ENCODE assay signal across 9 mouse cellular contexts in the genomic region with DNA sequence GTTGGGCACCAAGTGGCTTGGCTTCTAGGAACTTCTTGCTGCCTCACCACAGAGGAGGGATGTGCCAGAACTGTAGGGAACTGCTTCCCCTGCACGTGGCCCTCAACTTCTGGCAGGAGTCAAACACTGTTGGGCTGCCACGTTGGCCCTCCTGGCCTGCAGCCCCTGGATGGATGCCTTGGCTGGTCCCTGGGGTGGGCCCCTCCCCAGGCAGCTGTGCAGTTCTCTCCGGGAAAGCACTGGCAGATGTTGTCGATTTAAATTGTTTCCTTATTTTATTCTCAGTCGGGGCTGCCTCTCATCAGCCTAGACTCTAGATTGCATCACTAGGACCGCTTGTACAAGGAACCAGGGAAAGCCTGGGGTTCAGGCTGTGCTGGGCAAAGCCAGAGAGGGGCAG. TPM values are rescaled to one million over a fixed set of nuclear protein-coding genes. Genes with fewer than 3 reads are reported as not detected.
A peak's percentile ranks its signal among the peaks of the same experiment; 100 is the strongest.
DNase-seq lines count a peak whose midpoint lies in the region; ATAC-seq and TF ChIP-seq lines count a peak whose summit lies in the region.
"Had no signal": no experiment of that assay in that cellular context is flagged by ENCODE, and none has a peak within 500 bp of the region (broad histone marks: within the 10 kb centered on the region; RNA-seq: fewer than 3 reads in every experiment).

No protein-coding gene starts in this region.

- no peaks in the 10 kb centered on the region for H3K27me3 ChIP-seq in hindbrain, postnatal 0 days (ENCODE audit: insufficient read depth, low read length)
- H3K27me3 ChIP-seq in hindbrain, embryonic 14.5 days (ENCODE audit: control insufficient read depth, insufficient read depth, low read length): no peaks in the 10 kb centered on the region
- no peaks in the 10 kb centered on the region for H3K27me3 ChIP-seq in forebrain, embryonic 16.5 days (replicated peaks; ENCODE audit: control insufficient read depth, insufficient read depth, low read length)
- no peaks in the 10 kb centered on the region for H3K27me3 ChIP-seq in hindbrain, embryonic 11.5 days (ENCODE audit: control insufficient read depth, insufficient read depth, low read length)
- H3K27me3 ChIP-seq: neural tube, embryonic 13.5 days had no signal

- no peak overlapping the region for H3K4me2 ChIP-seq in hindbrain, postnatal 0 days (ENCODE audit: low read depth, low read length)
- no peak overlapping the region for H3K4me2 ChIP-seq in hindbrain, embryonic 14.5 days (replicated peaks)
- H3K4me2 ChIP-seq in forebrain, embryonic 16.5 days (ENCODE audit: low read length): no peak overlapping the region
- no peak overlapping the region for H3K4me2 ChIP-seq in hindbrain, embryonic 11.5 days (replicated peaks; ENCODE audit: low read depth, low read length)
- H3K4me2 ChIP-seq: neural tube, embryonic 13.5 days had no signal

- peak; percentile 17 for DNase-seq in hindbrain, postnatal 0 days (ENCODE audit: low spot score)
- no peak for DNase-seq in hindbrain, embryonic 14.5 days (ENCODE audit: low spot score)
- peak; percentile 82 to 86 for DNase-seq in heart, adult 9 months (ENCODE audit: low spot score in 2 of 2)
- peak; percentile 68 for DNase-seq in lung, postnatal 10 days
- no peak for DNase-seq in hindbrain, embryonic 11.5 days (ENCODE audit: low spot score)
- no peak for DNase-seq in Muller cell, postnatal 12 days (ENCODE audit: inconsistent ontology term)

- 0 out of 2 replicates have a peak overlapping the region, but pooled peaks have one; percentile 8 for H3K27ac ChIP-seq in hindbrain, postnatal 0 days
- no peak overlapping the region for H3K27ac ChIP-seq in hindbrain, embryonic 14.5 days
- 0 out of 2 replicates have a peak overlapping the region, but pooled peaks have one; percentile 6 for H3K27ac ChIP-seq in bone marrow macrophage, adult 2 months (ENCODE audit: insufficient read depth, low read depth, low read length)
- no peak overlapping the region for H3K27ac ChIP-seq in forebrain, embryonic 16.5 days (ENCODE audit: low read length)
- no peak overlapping the region for H3K27ac ChIP-seq in hindbrain, embryonic 11.5 days (ENCODE audit: low read depth, low read length)
- H3K27ac ChIP-seq: neural tube, embryonic 13.5 days had no signal

- no peak overlapping the region for H3K9ac ChIP-seq in hindbrain, postnatal 0 days (replicated peaks; ENCODE audit: low read length)
- H3K9ac ChIP-seq in hindbrain, embryonic 14.5 days: no peak overlapping the region
- no peak overlapping the region for H3K9ac ChIP-seq in forebrain, embryonic 16.5 days (replicated peaks; ENCODE audit: low read depth, low read length)
- no peak overlapping the region for H3K9ac ChIP-seq in hindbrain, embryonic 11.5 days (ENCODE audit: low read depth, low read length)
- H3K9ac ChIP-seq: neural tube, embryonic 13.5 days had no signal

- TF ChIP-seq POLR2A in bone marrow macrophage, adult 2 months (IDR thresholded peaks at IDR 0.05; ENCODE audit: borderline replicate concordance, low read depth, low read length): no peak

- 0 out of 2 replicates have a peak, but pooled peaks have one; percentile 38 for ATAC-seq in hindbrain, postnatal 0 days
- no peak for ATAC-seq in hindbrain, embryonic 14.5 days (ENCODE audit: low FRiP score)
- no peak for ATAC-seq in forebrain, embryonic 16.5 days
- no peak for ATAC-seq in hindbrain, embryonic 11.5 days (ENCODE audit: low FRiP score)

- no peaks in the 10 kb centered on the region for H3K9me3 ChIP-seq in hindbrain, postnatal 0 days (ENCODE audit: low read length)
- H3K9me3 ChIP-seq in hindbrain, embryonic 14.5 days (ENCODE audit: control insufficient read depth, low read length): no peaks in the 10 kb centered on the region
- no peaks in the 10 kb centered on the region for H3K9me3 ChIP-seq in forebrain, embryonic 16.5 days (ENCODE audit: control insufficient read depth, low read length)
- H3K9me3 ChIP-seq in hindbrain, embryonic 11.5 days (ENCODE audit: control insufficient read depth, low read length): no peaks in the 10 kb centered on the region
- H3K9me3 ChIP-seq: neural tube, embryonic 13.5 days had no signal

- no peak for TF ChIP-seq CTCF in hindbrain, postnatal 0 days (IDR thresholded peaks at IDR 0.05; ENCODE audit: low read depth)
- TF ChIP-seq CTCF in bone marrow macrophage, adult 2 months (IDR thresholded peaks at IDR 0.05; ENCODE audit: low read depth, low read length): no peak

- no peaks in the 10 kb centered on the region for H3K36me3 ChIP-seq in hindbrain, postnatal 0 days (ENCODE audit: insufficient read depth, low read length)
- H3K36me3 ChIP-seq in hindbrain, embryonic 14.5 days (replicated peaks; ENCODE audit: control insufficient read depth, insufficient read depth): no peaks in the 10 kb centered on the region
- H3K36me3 ChIP-seq in forebrain, embryonic 16.5 days (ENCODE audit: control insufficient read depth, insufficient read depth): no peaks in the 10 kb centered on the region
- H3K36me3 ChIP-seq in hindbrain, embryonic 11.5 days (ENCODE audit: control insufficient read depth, insufficient read depth, low read length): no peaks in the 10 kb centered on the region
- H3K36me3 ChIP-seq: neural tube, embryonic 13.5 days had no signal

- peaks cover 8% of the 10 kb centered on the region; the same call in 1 of the 2 replicates for H3K4me1 ChIP-seq in hindbrain, postnatal 0 days (ENCODE audit: insufficient read depth, low read length)
- H3K4me1 ChIP-seq in hindbrain, embryonic 14.5 days (replicated peaks; ENCODE audit: control insufficient read depth, insufficient read depth, low read length): no peaks in the 10 kb centered on the region; the same call in 1 of the 2 replicates
- peaks cover 46% of the 10 kb centered on the region for H3K4me1 ChIP-seq in bone marrow macrophage, adult 2 months (ENCODE audit: control insufficient read depth, insufficient read depth, low read length)
- H3K4me1 ChIP-seq in forebrain, embryonic 16.5 days (replicated peaks; ENCODE audit: control insufficient read depth, insufficient read depth, low read length): no peaks in the 10 kb centered on the region
- no peaks in the 10 kb centered on the region for H3K4me1 ChIP-seq in hindbrain, embryonic 11.5 days (replicated peaks; ENCODE audit: control insufficient read depth, insufficient read depth, low read length)

- WGBS in hindbrain, postnatal 0 days: 55% methylated on average over 6 of the region's 6 CpGs
- WGBS in hindbrain, embryonic 14.5 days: 74% methylated on average over 6 of the region's 6 CpGs
- WGBS in forebrain, embryonic 16.5 days: 72% methylated on average over 6 of the region's 6 CpGs
- whole genome bisulfite sequencing in hindbrain, embryonic 11.5 days: 76% methylated on average over 6 of the region's 6 CpGs

- H3K4me3 ChIP-seq in hindbrain, postnatal 0 days (ENCODE audit: low read length): no peak overlapping the region
- no peak overlapping the region for H3K4me3 ChIP-seq in hindbrain, embryonic 14.5 days (replicated peaks; ENCODE audit: low read length)
- no peak overlapping the region for H3K4me3 ChIP-seq in bone marrow macrophage, adult 2 months (ENCODE audit: insufficient read depth, low read length)
- H3K4me3 ChIP-seq in forebrain, embryonic 16.5 days (replicated peaks; ENCODE audit: low read length): no peak overlapping the region
- no peak overlapping the region for H3K4me3 ChIP-seq in hindbrain, embryonic 11.5 days (ENCODE audit: low read depth, low read length)
- H3K4me3 ChIP-seq: neural tube, embryonic 13.5 days had no signal

RNA-seq across cellular contexts. Expression of a gene that starts 14.6 kb away (rescaled TPM):
- total RNA-seq in hindbrain, postnatal 0 days (2014; rRNA removed): 23.6 and 25.4 TPM in 2 replicates
- 7.9 and 8.2 TPM in 2 replicates for polyA plus RNA-seq in hindbrain, postnatal 0 days (2015; fragmentation: Nextera tagmentation; extraction: Ambion mirVana)
- polyA plus RNA-seq in hindbrain, embryonic 14.5 days (2014; fragmentation: Nextera tagmentation; extraction: Ambion mirVana): 7.8 and 8.3 TPM in 2 replicates
- 4.7 and 5.3 TPM in 2 replicates for polyA plus RNA-seq in bone marrow macrophage, adult 2 months (2012; ENCODE audit: insufficient read depth, insufficient read length, missing spikeins)
- 4.7 and 5.6 TPM in 2 replicates for polyA plus RNA-seq in forebrain, embryonic 16.5 days (2015; fragmentation: Nextera tagmentation; extraction: Ambion mirVana)
- 9.0 and 9.2 TPM in 2 replicates for polyA plus RNA-seq in hindbrain, embryonic 11.5 days (2014; fragmentation: Nextera tagmentation; extraction: Ambion mirVana)

RNA-seq across cellular contexts. Expression of a gene that starts 20.9 kb away (rescaled TPM):
- total RNA-seq in hindbrain, postnatal 0 days (2014; rRNA removed): 64.1 and 70.8 TPM in 2 replicates
- polyA plus RNA-seq in hindbrain, postnatal 0 days (2015; fragmentation: Nextera tagmentation; extraction: Ambion mirVana): 139 and 146 TPM in 2 replicates
- 132 and 141 TPM in 2 replicates for polyA plus RNA-seq in hindbrain, embryonic 14.5 days (2014; fragmentation: Nextera tagmentation; extraction: Ambion mirVana)
- 55.6 and 68.0 TPM in 2 replicates for polyA plus RNA-seq in bone marrow macrophage, adult 2 months (2012; ENCODE audit: insufficient read depth, insufficient read length, missing spikeins)
- 136 and 141 TPM in 2 replicates for polyA plus RNA-seq in forebrain, embryonic 16.5 days (2015; fragmentation: Nextera tagmentation; extraction: Ambion mirVana)
- 115 and 125 TPM in 2 replicates for polyA plus RNA-seq in hindbrain, embryonic 11.5 days (2014; fragmentation: Nextera tagmentation; extraction: Ambion mirVana)

RNA-seq across cellular contexts. Expression of a gene that starts 24.8 kb away (rescaled TPM):
- 15.1 and 35.0 TPM in 2 replicates for total RNA-seq in hindbrain, postnatal 0 days (2014; rRNA removed)
- polyA plus RNA-seq in hindbrain, postnatal 0 days (2015; fragmentation: Nextera tagmentation; extraction: Ambion mirVana): 16.7 and 19.1 TPM in 2 replicates
- 11.6 and 12.6 TPM in 2 replicates for polyA plus RNA-seq in hindbrain, embryonic 14.5 days (2014; fragmentation: Nextera tagmentation; extraction: Ambion mirVana)
- not detected in 2 replicates for polyA plus RNA-seq in bone marrow macrophage, adult 2 months (2012; ENCODE audit: insufficient read depth, insufficient read length, missing spikeins)
- polyA plus RNA-seq in forebrain, embryonic 16.5 days (2015; fragmentation: Nextera tagmentation; extraction: Ambion mirVana): 3.9 and 6.8 TPM in 2 replicates
- polyA plus RNA-seq in hindbrain, embryonic 11.5 days (2014; fragmentation: Nextera tagmentation; extraction: Ambion mirVana): 2.1 and 2.6 TPM in 2 replicates

RNA-seq across cellular contexts. Expression of a gene that starts 25.7 kb away (rescaled TPM):
- 0.21 and 0.83 TPM in 2 replicates for total RNA-seq in hindbrain, postnatal 0 days (2014; rRNA removed)
- 0.73 and 0.76 TPM in 2 replicates for polyA plus RNA-seq in hindbrain, postnatal 0 days (2015; fragmentation: Nextera tagmentation; extraction: Ambion mirVana)
- 0.48 and 0.81 TPM in 2 replicates for polyA plus RNA-seq in hindbrain, embryonic 14.5 days (2014; fragmentation: Nextera tagmentation; extraction: Ambion mirVana)
- polyA plus RNA-seq in bone marrow macrophage, adult 2 months (2012; ENCODE audit: insufficient read depth, insufficient read length, missing spikeins): not detected in 2 replicates
- 0.42 and 0.60 TPM in 2 replicates for polyA plus RNA-seq in forebrain, embryonic 16.5 days (2015; fragmentation: Nextera tagmentation; extraction: Ambion mirVana)
- 0.37 and 0.42 TPM in 2 replicates for polyA plus RNA-seq in hindbrain, embryonic 11.5 days (2014; fragmentation: Nextera tagmentation; extraction: Ambion mirVana)

RNA-seq across cellular contexts. Expression of a gene that starts 37.1 kb away (rescaled TPM):
- total RNA-seq in hindbrain, postnatal 0 days (2014; rRNA removed): 66.9 and 75.7 TPM in 2 replicates
- 45.6 and 47.5 TPM in 2 replicates for polyA plus RNA-seq in hindbrain, postnatal 0 days (2015; fragmentation: Nextera tagmentation; extraction: Ambion mirVana)
- 32.3 and 36.8 TPM in 2 replicates for polyA plus RNA-seq in hindbrain, embryonic 14.5 days (2014; fragmentation: Nextera tagmentation; extraction: Ambion mirVana)
- 22.0 and 26.9 TPM in 2 replicates for polyA plus RNA-seq in bone marrow macrophage, adult 2 months (2012; ENCODE audit: insufficient read depth, insufficient read length, missing spikeins)
- 27.4 and 29.6 TPM in 2 replicates for polyA plus RNA-seq in forebrain, embryonic 16.5 days (2015; fragmentation: Nextera tagmentation; extraction: Ambion mirVana)
- 12.9 and 13.4 TPM in 2 replicates for polyA plus RNA-seq in hindbrain, embryonic 11.5 days (2014; fragmentation: Nextera tagmentation; extraction: Ambion mirVana)

Comparison
In these comparisons a context has a peak if more than half of its experiments do, and no peak if none do; other contexts are left out.
1. DNase-seq: peak in hindbrain, postnatal 0 days (single experiment), heart, adult 9 months (2 of 2) and lung, postnatal 10 days (single experiment); none in hindbrain, embryonic 14.5 days (single experiment), hindbrain, embryonic 11.5 days (single experiment) and Muller cell, postnatal 12 days (single experiment).
2. H3K27ac ChIP-seq: peak in hindbrain, postnatal 0 days (single experiment) and bone marrow macrophage, adult 2 months (single experiment); none in hindbrain, embryonic 14.5 days (single experiment), forebrain, embryonic 16.5 days (single experiment) and hindbrain, embryonic 11.5 days (single experiment).